Mouse (Mus musculus): ENCODE results near the gene Pik3cb. TPM values are rescaled to one million over a fixed set of nuclear protein-coding genes. Genes with fewer than 3 reads are reported as not detected.

The Pik3cb gene
- 6.6 TPM for polyA plus RNA-seq (2014; fragmentation: Illumina TruSeq; extraction: RNeasy Lipid Tissue Mini Kit (QIAGEN cat#74804); ENCODE audit: low read depth, low replicate concordance)

GRCm38 (mm10) chr9:99140063-99140882, at the start of gene Pik3cb:
TSS of gene Pik3cb (minus strand) at chr9:99140621.

GRCm38 (mm10) chr9:99035575-99035974, 104.8 kb downstream of the Pik3cb start, which contains the start of gene Gm1123:
TSS of gene Gm1123 (minus strand) at chr9:99035715.

Other genes with a start within 250 kb of the Pik3cb start
- gene 7420426K07Rik, start 237.5 kb downstream of the Pik3cb start, polyA plus RNA-seq (2014; fragmentation: Illumina TruSeq; extraction: RNeasy Lipid Tissue Mini Kit (QIAGEN cat#74804); ENCODE audit: low read depth, low replicate concordance): not detected
- gene Foxl2, start 185.3 kb downstream of the Pik3cb start, polyA plus RNA-seq (2014; fragmentation: Illumina TruSeq; extraction: RNeasy Lipid Tissue Mini Kit (QIAGEN cat#74804); ENCODE audit: low read depth, low replicate concordance): not detected
- 14.4 TPM for gene Faim, start 154.2 kb downstream of the Pik3cb start, polyA plus RNA-seq (2014; fragmentation: Illumina TruSeq; extraction: RNeasy Lipid Tissue Mini Kit (QIAGEN cat#74804); ENCODE audit: low read depth, low replicate concordance)
- gene Gm1123, start 104.9 kb downstream of the Pik3cb start, polyA plus RNA-seq (2014; fragmentation: Illumina TruSeq; extraction: RNeasy Lipid Tissue Mini Kit (QIAGEN cat#74804); ENCODE audit: low read depth, low replicate concordance): not detected
- gene Faiml, start 96.6 kb upstream of the Pik3cb start, polyA plus RNA-seq (2014; fragmentation: Illumina TruSeq; extraction: RNeasy Lipid Tissue Mini Kit (QIAGEN cat#74804); ENCODE audit: low read depth, low replicate concordance): not detected
- gene Cep70, start 102.7 kb upstream of the Pik3cb start, polyA plus RNA-seq (2014; fragmentation: Illumina TruSeq; extraction: RNeasy Lipid Tissue Mini Kit (QIAGEN cat#74804); ENCODE audit: low read depth, low replicate concordance): 16.0 TPM
- 0.11 TPM for gene Esyt3, start 217.9 kb upstream of the Pik3cb start, polyA plus RNA-seq (2014; fragmentation: Illumina TruSeq; extraction: RNeasy Lipid Tissue Mini Kit (QIAGEN cat#74804); ENCODE audit: low read depth, low replicate concordance)

Measured in liver, adult 10 weeks (tissue).